Mouse (Mus musculus) limb, embryonic 15.5 days (tissue): ENCODE results near the gene Olfr1461. TPM values are rescaled to one million over a fixed set of nuclear protein-coding genes. Genes with fewer than 3 reads are reported as not detected.

Experiments
- ATAC-seq: fragments of 200-750 bp; cut with Nextera tagmentation; 2 replicates; pipeline ENCODE4 v1.8.0; 2017; ENCODE audit warnings: low read depth, moderate TSS enrichment; ENCODE audit not compliant: insufficient number of reproducible peaks, low FRiP score, low TSS enrichment
- H3K27ac ChIP-seq: fragments of 300-500 bp; sonication (generic); 2 replicates; pipeline ENCODE4 v1.5.1; 2015; ENCODE audit warnings: moderate library complexity, mild to moderate bottlenecking, inconsistent platforms
- H3K27me3 ChIP-seq: fragments of 300-500 bp; sonication (generic); 2 replicates; pipeline ENCODE4 v1.6.1; 2015; ENCODE audit warnings: inconsistent platforms
- H3K36me3 ChIP-seq: fragments of 300-500 bp; sonication (generic); 2 replicates; pipeline ENCODE4 v1.6.1; 2015; ENCODE audit warnings: inconsistent platforms
- H3K4me1 ChIP-seq: fragments of 300-500 bp; sonication (generic); 2 replicates; pipeline ENCODE4 v1.6.1; 2015; ENCODE audit warnings: inconsistent platforms
- H3K4me2 ChIP-seq: fragments of 300-500 bp; sonication (generic); 2 replicates; pipeline ENCODE4 v1.6.1; 2015; ENCODE audit warnings: mild to moderate bottlenecking, inconsistent platforms
- H3K4me3 ChIP-seq: fragments of 300-500 bp; sonication (generic); 2 replicates; pipeline ENCODE4 v1.5.1; 2015; ENCODE audit warnings: mild to moderate bottlenecking, inconsistent platforms
- H3K9ac ChIP-seq: fragments of 300-500 bp; sonication (generic); 2 replicates; pipeline ENCODE4 v1.6.1; 2015; ENCODE audit warnings: inconsistent platforms
- H3K9me3 ChIP-seq: fragments of 300-500 bp; sonication (generic); 2 replicates; pipeline ENCODE4 v1.6.1; 2016; ENCODE audit warnings: inconsistent platforms
- WGBS: fragments of 180-500 bp; shearing (Covaris S2); methylation state at CpG from one replicate; pipeline ENCODE4 v1.1.7; 2015; 5-methylcytosine and 5-hydroxymethylcytosine counted together
- polyA plus RNA-seq: library from polyadenylated mRNA; unstranded; fragments of >200 nt; fragmentation: Nextera tagmentation; extraction: Ambion mirVana; gene quantifications from 2 replicates; pipeline ENCODE4 v1.2.1, GENCODE M21; 2015

The Olfr1461 gene
- polyA plus RNA-seq = not detected in 2 replicates

- no peaks in the 10 kb centered on the region for H3K9me3 ChIP-seq
- no peak within 1 kb of the TSS for H3K4me2 ChIP-seq
- ATAC-seq = no peak
- H3K36me3 ChIP-seq = no peaks in the 10 kb centered on the region
- WGBS = 63% methylated on average over 1 of the region's 1 CpGs
- H3K4me3 ChIP-seq = no peak within 1 kb of the TSS
- H3K4me1 ChIP-seq = no peaks in the 10 kb centered on the region
- H3K27me3 ChIP-seq = no peaks in the 10 kb centered on the region
- no peak within 1 kb of the TSS for H3K9ac ChIP-seq
- H3K27ac ChIP-seq = no peak within 1 kb of the TSS
These were observed at the start of gene Olfr1461 for GRCm38 (mm10) chr19:13162700-13163099. Gene Olfr1461 (plus strand): TSS chr19:13163000.

GRCm38 (mm10) chr19:13149449-13149848 lies 13.4 kb upstream of the Olfr1461 start, which contains the start of gene Olfr1459:
Gene Olfr1459 (minus strand): TSS chr19:13149549.
- H3K4me3 ChIP-seq = no peak within 1 kb of the TSS
- no peaks in the 10 kb centered on the region for H3K9me3 ChIP-seq
- no peak within 1 kb of the TSS for H3K9ac ChIP-seq
- WGBS = 68% methylated on average over 1 of the region's 1 CpGs
- no peak within 1 kb of the TSS for H3K27ac ChIP-seq
- no peaks in the 10 kb centered on the region for H3K27me3 ChIP-seq
- ATAC-seq = no peak
- H3K36me3 ChIP-seq = no peaks in the 10 kb centered on the region
- no peaks in the 10 kb centered on the region for H3K4me1 ChIP-seq
- H3K4me2 ChIP-seq = no peak within 1 kb of the TSS

GRCm38 (mm10) chr19:13185434-13185833 lies 22.6 kb downstream of the Olfr1461 start, which contains the start of gene Olfr1462:
Gene Olfr1462 (plus strand): TSS chr19:13185734.
- Histone ChIP-seq H3K36me3 (no peaks in the 10 kb centered on the region), H3K9me3 (no peaks in the 10 kb centered on the region), H3K4me3 (no peak within 1 kb of the TSS), H3K4me2 (no peak within 1 kb of the TSS), H3K4me1 (no peaks in the 10 kb centered on the region), H3K27ac (no peak within 1 kb of the TSS), H3K9ac (no peak within 1 kb of the TSS), H3K27me3 (no peaks in the 10 kb centered on the region)
- ATAC-seq = no peak
- 90% methylated on average over 1 of the region's 1 CpGs for WGBS

Other genes starting within 250 kb of the Olfr1461 start
- not detected in 2 replicates for gene Olfr1448, start 238.6 kb upstream of the Olfr1461 start, polyA plus RNA-seq
- gene Olfr1449, start 232.2 kb upstream of the Olfr1461 start, polyA plus RNA-seq = not detected in 2 replicates
- gene Olfr1450, start 212.7 kb upstream of the Olfr1461 start, polyA plus RNA-seq = not detected in 2 replicates
- gene Olfr1451, start 168.0 kb upstream of the Olfr1461 start, polyA plus RNA-seq = not detected in 2 replicates
- not detected in 2 replicates for gene Olfr1453, start 134.7 kb upstream of the Olfr1461 start, polyA plus RNA-seq
- gene Olfr1454, start 102.4 kb upstream of the Olfr1461 start, polyA plus RNA-seq = not detected in 2 replicates
- not detected in 2 replicates for gene Olfr1457, start 65.1 kb upstream of the Olfr1461 start, polyA plus RNA-seq
- not detected in 2 replicates for gene Olfr1458, start 56.2 kb upstream of the Olfr1461 start, polyA plus RNA-seq
- gene Olfr1459, start 13.5 kb upstream of the Olfr1461 start, polyA plus RNA-seq = not detected in 2 replicates
- not detected in 2 replicates for gene Olfr1462, start 22.7 kb downstream of the Olfr1461 start, polyA plus RNA-seq
- not detected in 2 replicates for gene Olfr1463, start 68.3 kb downstream of the Olfr1461 start, polyA plus RNA-seq
- gene Olfr1465, start 152.5 kb downstream of the Olfr1461 start, polyA plus RNA-seq = not detected in 2 replicates
- not detected in 2 replicates for gene Olfr1466, start 175.9 kb downstream of the Olfr1461 start, polyA plus RNA-seq
- gene Olfr1467, start 199.2 kb downstream of the Olfr1461 start, polyA plus RNA-seq = not detected in 2 replicates
- not detected in 2 replicates for gene Olfr1469, start 244.8 kb downstream of the Olfr1461 start, polyA plus RNA-seq